Mouse (Mus musculus) heart, adult 2 months (tissue): ENCODE results near the gene Dnajb4. TPM values are rescaled to one million over a fixed set of nuclear protein-coding genes. Genes with fewer than 3 reads are reported as not detected.

Source experiments
- DNase-seq, 2 experiments: peaks; one replicate each; pipeline ENCODE4 v3.0.0; 2021
- H3K27ac ChIP-seq: fragments of 200-600 bp; 2 replicates; pipeline ENCODE4 v1.8.1; 2022
- H3K27me3 ChIP-seq: fragments of 200-500 bp; 2 replicates; pipeline ENCODE4 v1.6.1; 2012; ENCODE audit warnings: mild to moderate bottlenecking, low read length, inconsistent platforms, mixed read lengths; ENCODE audit not compliant: control insufficient read depth, insufficient read depth
- H3K36me3 ChIP-seq: fragments of 200-500 bp; 2 replicates; pipeline ENCODE4 v1.6.1; 2012; ENCODE audit warnings: low read length, inconsistent platforms; ENCODE audit not compliant: control insufficient read depth, insufficient read depth
- H3K4me1 ChIP-seq: fragments of 200-500 bp; 2 replicates; pipeline ENCODE4 v1.6.1; 2011; ENCODE audit warnings: low read length; ENCODE audit not compliant: control insufficient read depth, insufficient read depth
- H3K4me3 ChIP-seq: fragments of 200-600 bp; 2 replicates; pipeline ENCODE4 v1.8.1; 2022
- H3K79me2 ChIP-seq: fragments of 200-500 bp; replicated peaks from 2 replicates; pipeline ENCODE4 v1.6.1; 2012; ENCODE audit warnings: mild to moderate bottlenecking, inconsistent platforms, low read length, moderate library complexity, mixed read lengths; ENCODE audit not compliant: control insufficient read depth, insufficient read depth
- H3K9ac ChIP-seq: fragments of 200-500 bp; 2 replicates; pipeline ENCODE4 v1.6.1; 2012; ENCODE audit warnings: low read depth, mild to moderate bottlenecking, control low read depth, inconsistent platforms, low read length, mixed read lengths
- CTCF ChIP-seq: fragments of 200-600 bp; IDR thresholded peaks from 2 replicates; pipeline ENCODE4 v1.8.1; 2022; ENCODE audit warnings: antibody characterized with exemption, mild to moderate bottlenecking, moderate library complexity
- EP300 ChIP-seq: fragments of 200-500 bp; IDR thresholded peaks from 2 replicates; pipeline ENCODE4 v1.6.1; 2011; ENCODE audit warnings: low read depth, low read length, control low read depth; ENCODE audit not compliant: insufficient read depth
- POLR2A ChIP-seq: fragments of 200-500 bp; IDR thresholded peaks from 2 replicates; pipeline ENCODE4 v1.6.1; 2011; ENCODE audit warnings: mild to moderate bottlenecking, low read depth, low read length, control low read depth; ENCODE audit not compliant: insufficient read depth
- WGBS: fragments of 180-500 bp; shearing (Covaris S2); methylation state at CpG from one replicate; pipeline ENCODE4 v1.1.7; 2018; 5-methylcytosine and 5-hydroxymethylcytosine counted together
- intact Hi-C: fragments of 180-260 bp; cut with DNase I; formaldehyde crosslinking; loops from one replicate; pipeline ENCODE4 v1.15.1; 2025
- polyA plus RNA-seq: library from polyadenylated mRNA; depleted of rRNA; stranded (reverse); fragments of >200 nt; gene quantifications from 2 replicates; pipeline ENCODE4 v1.2.3, GENCODE M21; 2012
- total RNA-seq, 2 experiments: library from RNA; stranded (reverse); gene quantifications; 2 replicates each; pipeline ENCODE4 v1.2.3; 2021

The Dnajb4 gene
- total and polyA plus RNA-seq, 3 experiments: 18.1 to 102 (median 98.4) TPM

DNA sequence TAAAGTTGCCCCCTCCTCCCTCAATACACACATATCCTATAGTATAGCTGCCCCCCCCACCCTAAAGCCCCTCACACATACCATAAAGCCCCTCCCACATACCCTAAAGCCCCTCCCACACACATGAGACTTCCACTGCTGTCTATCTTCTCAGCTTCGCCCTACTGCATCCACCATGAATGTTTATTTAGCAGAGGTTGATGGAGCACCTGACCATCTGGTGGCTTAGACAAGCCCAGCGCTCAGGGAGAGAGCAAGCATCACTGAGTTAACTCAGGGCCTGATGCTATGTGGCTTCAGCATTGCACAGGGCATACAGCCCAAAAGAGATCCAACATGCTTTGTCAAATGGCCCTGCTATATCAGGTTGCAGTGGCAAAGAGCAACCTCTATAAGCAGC, 57.0 kb downstream of the Dnajb4 start:
- Histone ChIP-seq H3K27ac (no peak overlapping the region), H3K79me2 (no peaks in the 10 kb centered on the region), H3K27me3 (no peaks in the 10 kb centered on the region), H3K4me1 (peaks cover 10% of the 10 kb centered on the region), H3K4me3 (no peak overlapping the region), H3K36me3 (peaks cover 7% of the 10 kb centered on the region; the same call in 1 of the 2 replicates), H3K9ac (no peak overlapping the region)
- WGBS: 95% methylated on average over 2 of the region's 2 CpGs
- DNase-seq: no peak
- intact Hi-C loops: no loop called here
- TF ChIP-seq CTCF (no peak), EP300 (no peak), POLR2A (no peak)

- H3K4me3 ChIP-seq: no peak overlapping the region
- no peak for TF ChIP-seq CTCF
- no peak for TF ChIP-seq POLR2A
- no peak for TF ChIP-seq EP300
- 77% methylated on average over 1 of the region's 1 CpGs for WGBS
- no peak overlapping the region for H3K9ac ChIP-seq
- H3K27me3 ChIP-seq: no peaks in the 10 kb centered on the region
- H3K4me1 ChIP-seq: peaks cover 10% of the 10 kb centered on the region
- intact Hi-C loops: no loop called here
- H3K27ac ChIP-seq: no peak overlapping the region
- DNase-seq: no peak
- H3K79me2 ChIP-seq: no peaks in the 10 kb centered on the region
- peaks cover 9% of the 10 kb centered on the region; the same call in 1 of the 2 replicates for H3K36me3 ChIP-seq
These were observed 57.7 kb downstream of the Dnajb4 start for GRCm38 (mm10) chr3:152152483-152152804.

GRCm38 (mm10) chr3:152151725-152152482, 58.2 kb downstream of the Dnajb4 start:
- Histone ChIP-seq H3K4me1 (peaks cover 13% of the 10 kb centered on the region), H3K9ac (no peak overlapping the region), H3K79me2 (no peaks in the 10 kb centered on the region), H3K4me3 (no peak overlapping the region), H3K27ac (no peak overlapping the region), H3K36me3 (peaks cover 9% of the 10 kb centered on the region; the same call in 1 of the 2 replicates), H3K27me3 (no peaks in the 10 kb centered on the region)
- TF ChIP-seq EP300 (no peak), CTCF (no peak), POLR2A (no peak)
- intact Hi-C loops: no loop called here
- DNase-seq: peak in 1 of 2 experiments; percentile 27
- WGBS: 67% methylated on average over 29 of the region's 29 CpGs

DNA sequence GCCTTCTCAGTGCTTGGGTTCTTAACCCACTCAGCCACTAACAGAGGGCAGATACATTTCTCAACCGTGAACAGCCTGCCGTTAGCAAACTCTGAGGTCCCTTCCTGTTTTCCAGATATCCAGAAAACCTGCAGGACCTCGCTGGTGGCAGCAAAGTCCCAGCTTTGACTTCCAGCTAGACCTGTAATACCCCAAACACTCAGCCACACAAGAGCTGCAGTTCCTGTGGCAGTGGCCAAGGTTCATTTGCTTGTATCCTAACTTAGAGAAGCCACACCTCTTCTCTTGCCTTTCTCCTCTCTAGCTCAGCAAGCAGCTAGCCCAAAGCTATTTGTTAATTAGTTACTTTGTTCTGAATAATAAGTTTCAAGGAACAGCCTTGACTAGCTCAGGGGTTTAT, 60.2 kb downstream of the Dnajb4 start:
- peak in 1 of 2 experiments; percentile 24 for DNase-seq
- Histone ChIP-seq H3K79me2 (no peaks in the 10 kb centered on the region), H3K27me3 (no peaks in the 10 kb centered on the region), H3K27ac (peak overlapping the region; percentile 65), H3K4me3 (no peak overlapping the region), H3K4me1 (peaks cover 17% of the 10 kb centered on the region), H3K9ac (peak overlapping the region; percentile 5), H3K36me3 (peaks cover 9% of the 10 kb centered on the region; the same call in 1 of the 2 replicates)
- intact Hi-C loops: no loop called here
- WGBS: 7% methylated on average over 3 of the region's 3 CpGs
- TF ChIP-seq CTCF (no peak), POLR2A (no peak), EP300 (no peak)

DNA sequence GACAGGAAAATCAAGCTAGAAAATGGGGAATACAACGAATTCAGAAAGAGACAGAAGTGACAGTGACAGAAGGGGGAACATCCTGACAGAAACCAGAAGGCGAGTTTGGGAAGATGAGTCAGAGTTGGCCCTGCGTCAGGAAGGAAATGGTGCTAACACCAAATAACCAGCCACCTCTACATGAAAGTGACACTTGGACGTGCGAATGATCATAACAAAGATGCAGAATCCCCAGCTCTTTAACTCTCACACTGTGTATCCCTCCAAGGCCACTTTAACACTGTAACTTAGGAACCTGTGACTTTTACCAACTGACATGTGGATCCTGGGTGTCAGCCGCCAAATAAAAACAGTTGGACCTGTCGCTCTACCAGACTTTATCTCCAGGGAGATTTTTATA, 60.7 kb downstream of the Dnajb4 start:
- WGBS: 20% methylated on average over 7 of the region's 7 CpGs
- intact Hi-C loops: no loop called here
- TF ChIP-seq EP300 (no peak), CTCF (no peak), POLR2A (no peak)
- Histone ChIP-seq H3K27me3 (no peaks in the 10 kb centered on the region), H3K4me1 (peaks cover 17% of the 10 kb centered on the region), H3K36me3 (peaks cover 9% of the 10 kb centered on the region; the same call in 1 of the 2 replicates), H3K9ac (peak overlapping the region; percentile 36; the same call in 1 of the 2 replicates), H3K27ac (peak overlapping the region; percentile 65), H3K4me3 (no peak overlapping the region), H3K79me2 (no peaks in the 10 kb centered on the region)
- DNase-seq: peak in 1 of 2 experiments; percentile 20
